Mouse (Mus musculus): ENCODE results near the gene Ear10. TPM values are rescaled to one million over a fixed set of nuclear protein-coding genes. Genes with fewer than 3 reads are reported as not detected.
"Not testable (repeated sequence)": the region's sequence is repeated elsewhere in the genome, so short reads cannot be mapped to it uniquely, and the experiment has no call there.

Ear10 gene
- total RNA-seq (2014; rRNA removed) (not detected in 2 replicates), polyA plus RNA-seq (2015; fragmentation: Nextera tagmentation; extraction: Ambion mirVana) (not detected in 2 replicates)

DNA sequence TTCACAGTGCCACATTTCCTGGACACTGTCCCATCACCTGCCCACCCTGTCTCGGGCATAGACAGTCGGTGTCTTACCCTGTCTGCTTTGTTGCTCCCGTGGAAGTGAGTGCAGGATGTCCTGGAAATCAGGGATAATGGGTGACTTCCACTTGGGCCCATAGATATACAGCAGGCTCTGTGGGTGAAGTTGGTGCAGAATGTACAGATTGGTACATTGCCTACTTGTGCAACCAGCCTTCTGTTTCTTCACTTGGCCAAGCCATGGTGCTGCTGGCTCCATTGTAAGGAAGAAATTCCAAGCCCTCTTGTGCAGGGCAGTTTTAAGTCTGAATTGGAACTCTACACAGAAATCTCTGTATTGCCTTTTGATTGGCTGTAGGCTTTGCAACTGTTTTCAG, at the start of gene Ear10:
Gene Ear10, minus strand, starts transcription at position 101 of the 400 bp plus-strand sequence.
- not testable (repeated sequence) for H3K4me1 ChIP-seq (ENCODE audit: insufficient read depth, low read length); H3K36me3 ChIP-seq (ENCODE audit: insufficient read depth, low read length); H3K27ac ChIP-seq; H3K4me2 ChIP-seq (ENCODE audit: low read depth, low read length); DNase-seq (ENCODE audit: low spot score); ATAC-seq; H3K9ac ChIP-seq (replicated peaks; ENCODE audit: low read length); H3K9me3 ChIP-seq (ENCODE audit: low read length); H3K27me3 ChIP-seq (ENCODE audit: insufficient read depth, low read length); H3K4me3 ChIP-seq (ENCODE audit: low read length)
- 83% methylated on average over 3 of the region's 3 CpGs for WGBS

DNA sequence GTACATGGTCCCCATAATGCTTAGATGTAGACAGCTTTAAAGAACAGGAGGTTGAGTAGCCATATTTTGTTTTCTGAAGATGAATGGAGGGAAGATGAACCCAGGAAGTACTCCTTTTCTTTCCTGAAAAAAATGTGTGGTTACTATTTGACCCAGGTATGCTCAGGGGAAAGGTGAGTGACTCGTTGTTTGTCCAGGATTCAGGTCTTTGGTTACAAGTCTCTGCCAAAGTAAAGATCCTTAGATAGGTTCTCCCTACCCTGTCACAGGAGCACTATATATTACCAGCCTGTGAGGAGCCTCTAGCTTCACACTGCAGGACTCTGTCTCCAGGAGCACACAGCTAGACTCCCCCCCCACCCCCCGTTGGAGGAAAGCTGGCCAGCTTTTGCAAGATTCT, 33.4 kb upstream of the Ear10 start, which contains the start of gene Ang5:
Gene Ang5, plus strand, starts transcription at position 301 of the 400 bp plus-strand sequence.
- H3K4me2 ChIP-seq (ENCODE audit: low read depth, low read length); H3K4me1 ChIP-seq (ENCODE audit: insufficient read depth, low read length); H3K9ac ChIP-seq (replicated peaks; ENCODE audit: low read length); H3K9me3 ChIP-seq (ENCODE audit: low read length); DNase-seq (ENCODE audit: low spot score); H3K27ac ChIP-seq; H3K36me3 ChIP-seq (ENCODE audit: insufficient read depth, low read length); H3K4me3 ChIP-seq (ENCODE audit: low read length); ATAC-seq; H3K27me3 ChIP-seq (ENCODE audit: insufficient read depth, low read length): not testable (repeated sequence)
- WGBS = no CpG with 5 or more reads among the region's 2 CpGs

DNA sequence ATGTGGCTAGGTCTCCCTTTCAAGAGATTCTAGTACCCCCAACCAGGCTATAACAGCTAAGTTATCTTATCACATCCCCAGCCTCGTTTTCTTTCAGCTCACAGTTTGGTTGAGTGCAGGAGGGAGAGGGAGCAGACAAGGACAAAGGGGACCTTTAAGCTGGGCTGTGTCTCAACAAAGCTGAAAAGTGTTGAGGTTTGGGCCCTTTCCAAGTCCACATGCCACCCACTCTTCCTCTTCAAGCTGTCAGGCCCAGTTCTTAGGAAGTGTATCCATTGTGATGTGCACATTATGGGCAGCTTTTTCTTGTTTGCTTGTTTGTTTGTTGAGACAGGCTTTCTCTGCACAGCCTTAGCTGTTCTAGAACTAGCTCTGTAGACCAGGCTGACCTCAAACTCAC, 31.7 kb upstream of the Ear10 start:
- H3K4me3 ChIP-seq (ENCODE audit: low read length); ATAC-seq; H3K27me3 ChIP-seq (ENCODE audit: insufficient read depth, low read length); DNase-seq (ENCODE audit: low spot score); H3K9ac ChIP-seq (replicated peaks; ENCODE audit: low read length); H3K27ac ChIP-seq; H3K4me2 ChIP-seq (ENCODE audit: low read depth, low read length); H3K4me1 ChIP-seq (ENCODE audit: insufficient read depth, low read length); H3K36me3 ChIP-seq (ENCODE audit: insufficient read depth, low read length); H3K9me3 ChIP-seq (ENCODE audit: low read length): not testable (repeated sequence)
- no CpG with 5 or more reads among the region's 1 CpGs for WGBS

DNA sequence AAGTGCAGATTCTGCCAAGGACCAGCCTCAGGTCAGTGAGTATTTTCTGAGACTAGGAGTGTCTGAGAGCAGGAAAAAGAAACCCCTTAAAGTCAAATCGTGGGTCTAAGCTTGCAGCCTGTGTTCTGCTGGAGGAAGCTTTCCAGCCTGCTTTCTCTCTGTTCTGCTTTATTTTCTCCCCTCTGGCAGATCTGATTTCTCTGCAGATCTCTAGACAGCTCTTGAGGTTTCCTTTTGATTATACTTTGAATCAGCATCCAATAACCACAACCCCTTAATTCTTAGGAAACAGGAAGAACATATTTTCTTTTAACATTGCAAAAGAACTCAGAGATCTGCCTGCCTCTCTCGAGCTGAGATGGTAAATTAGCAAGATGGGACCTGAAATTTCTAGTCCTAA, 30.0 kb upstream of the Ear10 start:
- not testable (repeated sequence) for H3K4me3 ChIP-seq (ENCODE audit: low read length); H3K4me2 ChIP-seq (ENCODE audit: low read depth, low read length); H3K27ac ChIP-seq; H3K9ac ChIP-seq (replicated peaks; ENCODE audit: low read length); DNase-seq (ENCODE audit: low spot score); H3K9me3 ChIP-seq (ENCODE audit: low read length); H3K27me3 ChIP-seq (ENCODE audit: insufficient read depth, low read length); ATAC-seq; H3K36me3 ChIP-seq (ENCODE audit: insufficient read depth, low read length); H3K4me1 ChIP-seq (ENCODE audit: insufficient read depth, low read length)
- WGBS = 64% methylated on average over 2 of the region's 2 CpGs

DNA sequence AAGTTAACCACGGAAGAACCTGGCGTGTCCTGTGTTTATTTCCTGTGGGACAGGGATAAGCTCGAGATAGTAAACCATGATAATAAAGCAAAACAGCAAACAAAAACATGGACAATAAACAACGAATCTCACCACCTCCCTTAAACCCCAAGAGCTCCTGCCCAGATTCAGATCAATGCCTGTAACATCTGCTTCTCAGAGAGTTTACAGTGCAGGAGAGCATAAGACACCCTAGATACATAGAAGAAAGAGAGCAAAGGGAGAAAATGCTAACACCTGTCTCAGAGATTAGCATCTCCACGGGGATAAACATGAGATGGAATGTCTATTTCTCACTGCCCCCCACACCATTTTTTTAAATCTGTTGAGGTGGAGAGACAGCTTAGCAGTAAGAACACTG, 10.0 kb upstream of the Ear10 start:
- ATAC-seq; DNase-seq (ENCODE audit: low spot score); H3K4me3 ChIP-seq (ENCODE audit: low read length); H3K4me1 ChIP-seq (ENCODE audit: insufficient read depth, low read length); H3K4me2 ChIP-seq (ENCODE audit: low read depth, low read length); H3K27me3 ChIP-seq (ENCODE audit: insufficient read depth, low read length); H3K9ac ChIP-seq (replicated peaks; ENCODE audit: low read length); H3K27ac ChIP-seq; H3K9me3 ChIP-seq (ENCODE audit: low read length); H3K36me3 ChIP-seq (ENCODE audit: insufficient read depth, low read length): not testable (repeated sequence)
- WGBS = 50% methylated on average over 5 of the region's 5 CpGs

DNA sequence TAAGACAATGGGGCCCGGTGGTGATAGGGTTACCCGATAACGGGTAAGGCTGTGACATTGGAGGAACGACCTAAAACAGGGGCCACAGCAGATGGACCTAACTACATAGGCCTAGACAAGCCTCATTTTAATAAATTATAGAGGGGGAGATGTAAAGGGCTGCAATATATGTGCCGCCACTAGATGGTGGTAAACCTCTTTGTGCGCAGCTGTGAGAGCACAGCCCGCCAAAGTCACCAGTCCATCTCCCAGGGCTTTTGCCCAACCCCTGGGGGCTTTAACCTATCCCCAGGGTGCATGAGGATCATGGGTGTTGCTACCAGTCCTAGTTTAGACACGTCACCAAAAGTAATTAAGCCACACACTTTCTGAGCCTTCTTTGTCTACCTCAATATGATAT, 9.6 kb upstream of the Ear10 start:
- H3K4me1 ChIP-seq (ENCODE audit: insufficient read depth, low read length) = not testable (repeated sequence)
- peak; percentile 77 for TF ChIP-seq CTCF (IDR thresholded peaks at IDR 0.05; ENCODE audit: low read depth)
- WGBS = 28% methylated on average over 8 of the region's 8 CpGs

DNA sequence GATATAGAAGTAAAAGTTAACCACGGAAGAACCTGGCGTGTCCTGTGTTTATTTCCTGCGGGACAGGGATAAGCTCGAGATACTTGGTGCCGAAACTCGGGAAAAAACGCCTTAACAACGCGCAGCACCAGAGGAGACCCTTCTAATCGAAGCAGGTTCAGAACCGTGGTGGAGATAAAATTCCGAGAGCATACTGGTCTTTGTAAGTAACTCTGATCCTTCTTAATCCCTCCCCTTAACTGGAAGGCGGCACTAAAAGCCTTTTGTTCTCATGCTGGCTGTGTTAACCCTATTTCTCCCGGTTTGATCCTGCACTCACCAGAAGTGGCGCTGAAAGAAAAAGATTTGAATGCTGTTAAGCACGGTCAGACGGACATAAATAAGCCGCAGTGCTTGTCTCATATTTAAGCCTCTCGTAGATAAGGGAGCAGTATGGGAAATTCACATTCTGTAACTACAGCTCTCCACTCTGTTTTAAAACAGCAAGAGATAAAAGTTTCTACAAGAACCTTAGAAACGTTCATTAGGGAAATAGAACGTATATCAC, 2.1 kb upstream of the Ear10 start:
- H3K36me3 ChIP-seq (ENCODE audit: insufficient read depth, low read length); H3K4me1 ChIP-seq (ENCODE audit: insufficient read depth, low read length); H3K9me3 ChIP-seq (ENCODE audit: low read length); H3K27me3 ChIP-seq (ENCODE audit: insufficient read depth, low read length): not testable (repeated sequence)
- WGBS = 5% methylated on average over 21 of the region's 21 CpGs
- DNase-seq (ENCODE audit: low spot score) (peak; percentile 31), ATAC-seq (peak; percentile 74)
- peak overlapping the region; percentile 52 for H3K4me2 ChIP-seq (ENCODE audit: low read depth, low read length)
- H3K27ac ChIP-seq = peak overlapping the region; percentile 56; the same call in 1 of the 2 replicates
- H3K4me3 ChIP-seq (ENCODE audit: low read length) = peak overlapping the region; percentile 47
- H3K9ac ChIP-seq (replicated peaks; ENCODE audit: low read length) = 0 out of 2 replicates have a peak overlapping the region, but pooled peaks have one; percentile 17

More for the DNA sequence above, 9.6 kb upstream of the Ear10 start:
- not testable (repeated sequence) for H3K27ac ChIP-seq; H3K4me2 ChIP-seq (ENCODE audit: low read depth, low read length); H3K4me3 ChIP-seq (ENCODE audit: low read length); H3K9ac ChIP-seq (replicated peaks; ENCODE audit: low read length); H3K36me3 ChIP-seq (ENCODE audit: insufficient read depth, low read length); H3K9me3 ChIP-seq (ENCODE audit: low read length); ATAC-seq; H3K27me3 ChIP-seq (ENCODE audit: insufficient read depth, low read length)
- DNase-seq (ENCODE audit: low spot score) = peak; percentile 62

Measured in hindbrain, postnatal 0 days (tissue).